Mouse (Mus musculus) stomach, postnatal 0 days (tissue): ENCODE data around the gene Gm7030. TPM values are rescaled to one million over a fixed set of nuclear protein-coding genes. Genes with fewer than 3 reads are reported as not detected.
"Not testable (repeated sequence)": the region's sequence is repeated elsewhere in the genome, so short reads cannot be mapped to it uniquely, and the experiment has no call there.

Experiments
- ATAC-seq: fragments of 200-750 bp; cut with Nextera tagmentation; 2 replicates; pipeline ENCODE4 v1.8.0; 2017; ENCODE audit not compliant: low FRiP score, low TSS enrichment
- DNase-seq: peaks from one replicate; pipeline ENCODE4 v3.0.0-alpha.2; 2016; ENCODE audit warnings: low spot score
- H3K27ac ChIP-seq: fragments of 300-500 bp; sonication (generic); replicated peaks from 2 replicates; pipeline ENCODE4 v1.5.1; 2014; ENCODE audit warnings: mild to moderate bottlenecking, control low read depth
- H3K27me3 ChIP-seq: fragments of 300-500 bp; sonication (generic); 2 replicates; pipeline ENCODE4 v1.6.1; 2014; ENCODE audit warnings: low read length; ENCODE audit not compliant: control insufficient read depth, insufficient read depth
- H3K36me3 ChIP-seq: fragments of 300-500 bp; sonication (generic); 2 replicates; pipeline ENCODE4 v1.6.1; 2014; ENCODE audit warnings: low read length, mixed read lengths; ENCODE audit not compliant: control insufficient read depth, insufficient read depth
- H3K4me1 ChIP-seq: fragments of 300-500 bp; sonication (generic); replicated peaks from 2 replicates; pipeline ENCODE4 v1.6.1; 2014; ENCODE audit warnings: antibody characterized with exemption; ENCODE audit not compliant: control insufficient read depth, insufficient read depth
- H3K4me2 ChIP-seq: fragments of 300-500 bp; sonication (generic); replicated peaks from 2 replicates; pipeline ENCODE4 v1.6.1; 2014; ENCODE audit warnings: low read depth, mild to moderate bottlenecking, control low read depth, moderate library complexity
- H3K4me3 ChIP-seq: fragments of 300-500 bp; sonication (generic); 2 replicates; pipeline ENCODE4 v1.5.1; 2014; ENCODE audit warnings: low read depth, low read length, control low read depth
- H3K9ac ChIP-seq: fragments of 300-500 bp; sonication (generic); 2 replicates; pipeline ENCODE4 v1.6.1; 2014; ENCODE audit warnings: mild to moderate bottlenecking, low read length, control low read depth, mixed read lengths
- H3K9me3 ChIP-seq: fragments of 300-500 bp; sonication (generic); 2 replicates; pipeline ENCODE4 v1.6.1; 2016; ENCODE audit warnings: low read length; ENCODE audit not compliant: control insufficient read depth
- CTCF ChIP-seq: IDR thresholded peaks from 2 replicates; pipeline ENCODE4 v1.5.1; 2016; ENCODE audit warnings: antibody characterized with exemption, low read depth, mild to moderate bottlenecking, moderate library complexity
- EP300 ChIP-seq: optimal IDR thresholded peaks from 2 replicates; pipeline ENCODE3; 2016; ENCODE audit warnings: antibody characterized with exemption
- WGBS: fragments of 180-500 bp; shearing (Covaris S2); extraction: QIAGEN DNeasy Blood & Tissue Kit; methylation state at CpG from one replicate; pipeline ENCODE4 v1.1.7; 2014; 5-methylcytosine and 5-hydroxymethylcytosine counted together
- polyA plus RNA-seq: library from polyadenylated mRNA; unstranded; fragments of >200 nt; fragmentation: Nextera tagmentation; extraction: Ambion mirVana; gene quantifications from 2 replicates; pipeline ENCODE4 v1.2.1, GENCODE M21; 2015

Gene Gm7030
- polyA plus RNA-seq, 1 experiment from 2014 or later, result not detected

- H3K9me3 ChIP-seq, H3K27ac ChIP-seq, H3K36me3 ChIP-seq, ATAC-seq, H3K9ac ChIP-seq, H3K27me3 ChIP-seq, H3K4me1 ChIP-seq: not testable (repeated sequence)
- DNase-seq, result peak; percentile 22
- Histone ChIP-seq H3K4me2 (peak overlapping the region; percentile 47), H3K4me3 (0 out of 2 replicates have a peak overlapping the region, but pooled peaks have one; percentile 17)
- TF ChIP-seq CTCF, result peak; percentile 19
- WGBS, result under 1% methylated on average over 36 of the region's 36 CpGs
These were observed 28.6 kb upstream of the Gm7030 start for GRCm38 (mm10) chr17:36157782-36158181.

GRCm38 (mm10) chr17:36154271-36155149 lies 25.3 kb upstream of the Gm7030 start:
- no peak overlapping the region for H3K27ac ChIP-seq
- H3K27me3 ChIP-seq, result no peaks in the 10 kb centered on the region
- ATAC-seq, result no peak
- 24% methylated on average over 3 of the region's 3 CpGs for WGBS
- TF ChIP-seq EP300 (no peak), CTCF (no peak)
- H3K9me3 ChIP-seq, result no peaks in the 10 kb centered on the region
- no peaks in the 10 kb centered on the region for H3K4me1 ChIP-seq
- H3K4me2 ChIP-seq, result no peak overlapping the region
- H3K9ac ChIP-seq, result no peak overlapping the region
- no peaks in the 10 kb centered on the region for H3K36me3 ChIP-seq
- no peak for DNase-seq
- no peak overlapping the region for H3K4me3 ChIP-seq

GRCm38 (mm10) chr17:36151200-36151599 lies 22.0 kb upstream of the Gm7030 start:
- not testable (repeated sequence) for H3K27me3 ChIP-seq

GRCm38 (mm10) chr17:36148468-36148867 lies 19.2 kb upstream of the Gm7030 start:
- H3K4me2 ChIP-seq, H3K27me3 ChIP-seq, H3K36me3 ChIP-seq, H3K27ac ChIP-seq, H3K4me3 ChIP-seq, ATAC-seq, H3K4me1 ChIP-seq, DNase-seq, H3K9ac ChIP-seq, H3K9me3 ChIP-seq: not testable (repeated sequence)
- WGBS, result 66% methylated on average over 5 of the region's 5 CpGs

More at GRCm38 (mm10) chr17:36151200-36151599, 22.0 kb upstream of the Gm7030 start:
- not testable (repeated sequence) for H3K27ac ChIP-seq, H3K9me3 ChIP-seq, H3K36me3 ChIP-seq, H3K4me1 ChIP-seq, ATAC-seq, H3K4me2 ChIP-seq, H3K4me3 ChIP-seq, H3K9ac ChIP-seq
- WGBS, result 31% methylated on average over 4 of the region's 4 CpGs
- DNase-seq, result peak; percentile 33

- not testable (repeated sequence) for H3K4me3 ChIP-seq, H3K36me3 ChIP-seq, H3K27ac ChIP-seq, H3K4me2 ChIP-seq, H3K27me3 ChIP-seq, ATAC-seq, H3K9ac ChIP-seq, H3K9me3 ChIP-seq, DNase-seq, H3K4me1 ChIP-seq
- 59% methylated on average over 1 of the region's 1 CpGs for WGBS
These were observed 17.7 kb upstream of the Gm7030 start for GRCm38 (mm10) chr17:36146937-36147336.

- not testable (repeated sequence) for H3K9me3 ChIP-seq, DNase-seq, H3K9ac ChIP-seq, H3K4me1 ChIP-seq, ATAC-seq, H3K27ac ChIP-seq, H3K27me3 ChIP-seq, H3K36me3 ChIP-seq
- Histone ChIP-seq H3K4me2 (peak overlapping the region; percentile 66), H3K4me3 (peak overlapping the region; percentile 50)
- 5% methylated on average over 13 of the region's 13 CpGs for WGBS
These were observed 16.6 kb upstream of the Gm7030 start for GRCm38 (mm10) chr17:36145861-36146156.
